Mouse (Mus musculus) T-helper 1 cell (primary cell): Measurements from ENCODE around the gene Plekhg5.

ENCODE experiments used
- in situ Hi-C: fragments of 300-600 bp; cut with MboI, MseI; formaldehyde crosslinking; loops from one replicate; pipeline ENCODE4 v1.15.1; 2025; ENCODE audit warnings: high pct_unique_total_duplicates

Plekhg5 gene

DNA sequence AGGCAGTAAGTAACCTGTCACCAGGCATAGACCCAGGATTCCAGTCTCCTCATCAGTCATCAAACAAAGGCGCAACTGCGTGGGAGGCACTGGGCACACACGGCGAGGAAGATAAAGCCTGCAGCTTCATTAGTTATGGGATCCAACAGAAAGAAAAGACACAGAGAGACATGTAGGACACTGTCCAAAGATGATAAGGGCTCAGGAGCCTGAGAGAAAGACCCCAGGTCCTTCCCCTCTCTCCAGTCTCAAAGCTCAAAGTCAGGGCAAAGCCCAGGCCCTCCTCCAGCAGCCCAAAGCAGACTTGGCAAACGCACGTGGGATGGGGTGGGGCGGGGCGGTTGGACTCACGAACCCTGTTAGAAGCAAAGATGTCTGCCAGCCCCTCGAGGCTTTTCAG, 73.2 kb downstream of the Plekhg5 start:
- in situ Hi-C loops: no loop called here

DNA sequence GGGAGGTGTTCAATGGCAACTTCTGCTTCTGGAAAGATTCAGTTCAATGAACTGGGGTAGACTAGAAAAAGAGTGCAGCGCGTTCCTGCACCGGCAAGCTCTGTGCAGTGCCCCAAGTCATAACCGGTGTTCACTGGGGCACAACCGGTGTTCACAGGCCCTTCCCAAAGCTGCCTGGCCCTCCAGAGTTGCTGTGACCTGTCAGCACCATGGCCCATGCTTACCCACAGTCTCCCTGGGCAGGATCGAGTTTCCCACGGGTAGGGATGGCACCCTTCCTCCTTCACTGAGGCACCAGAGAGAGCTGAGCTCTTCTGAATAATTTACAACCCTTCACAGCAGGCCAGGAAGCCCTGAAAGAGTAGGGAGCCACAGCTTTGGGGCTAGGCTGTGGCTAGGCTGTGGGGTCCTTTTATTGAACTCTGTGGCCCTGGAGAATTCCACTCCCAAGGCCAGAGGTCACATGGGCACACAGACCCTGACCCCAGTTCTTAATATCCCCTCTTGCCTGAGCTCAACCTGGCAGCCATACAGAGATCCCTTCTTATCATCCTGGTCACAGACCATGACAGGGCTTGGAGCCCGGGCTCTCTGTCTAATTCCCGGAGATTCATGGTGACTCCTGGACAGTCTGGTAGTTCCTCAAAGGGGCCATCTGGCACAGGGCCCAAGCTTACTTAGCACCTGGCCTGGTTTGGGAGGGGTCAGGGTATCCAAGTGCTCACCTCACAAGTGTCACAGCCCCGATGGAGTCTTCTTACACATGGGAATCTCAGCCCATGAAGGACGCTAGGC, 73.9 kb downstream of the Plekhg5 start:
- in situ Hi-C loops: no loop called here

DNA sequence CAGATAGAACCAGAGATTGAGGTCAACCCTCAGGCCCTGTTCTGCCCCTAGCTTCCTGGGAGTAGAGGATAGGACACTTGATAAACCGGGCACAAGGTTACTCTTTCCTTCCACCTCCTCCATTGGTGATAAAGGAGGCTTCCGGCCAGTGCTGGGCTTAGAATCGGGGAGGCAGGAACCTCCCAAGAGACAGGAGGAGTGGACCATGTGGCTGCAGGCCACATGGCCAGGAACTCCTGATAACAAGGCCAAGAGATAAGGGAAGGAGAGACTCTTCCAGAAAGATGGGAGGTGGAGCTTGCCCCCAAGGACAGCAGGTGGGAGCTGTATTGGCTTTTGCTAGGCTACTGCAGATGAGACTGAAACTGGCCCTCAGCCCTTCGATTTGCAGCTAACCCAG, 78.2 kb downstream of the Plekhg5 start:
- in situ Hi-C loops: no loop called here

DNA sequence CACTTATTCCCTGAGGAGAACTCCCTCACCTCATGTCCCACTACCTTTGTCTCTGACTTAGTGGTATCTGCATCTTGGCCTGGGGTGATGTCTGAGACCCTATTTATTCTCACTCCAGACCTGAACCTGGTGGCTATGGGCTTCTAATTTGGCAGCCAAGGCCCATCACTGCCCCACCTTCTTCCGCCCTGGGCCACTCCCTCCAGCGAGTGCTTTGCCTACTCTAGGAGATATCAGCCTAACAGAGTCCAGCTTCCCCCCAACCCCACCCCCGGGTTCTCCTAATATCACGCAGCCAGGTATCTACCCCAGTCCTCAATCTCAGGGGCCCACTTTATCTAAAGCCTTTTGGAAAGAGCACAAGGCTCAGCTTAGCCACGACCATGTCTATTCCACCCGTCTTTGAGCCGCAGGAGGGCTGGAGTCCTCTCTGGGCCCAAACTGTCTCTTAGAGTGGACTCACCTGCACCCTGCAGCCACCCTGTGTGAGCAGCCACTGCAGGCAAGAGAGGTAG, 79.2 kb downstream of the Plekhg5 start:
- in situ Hi-C loops: no loop called here

DNA sequence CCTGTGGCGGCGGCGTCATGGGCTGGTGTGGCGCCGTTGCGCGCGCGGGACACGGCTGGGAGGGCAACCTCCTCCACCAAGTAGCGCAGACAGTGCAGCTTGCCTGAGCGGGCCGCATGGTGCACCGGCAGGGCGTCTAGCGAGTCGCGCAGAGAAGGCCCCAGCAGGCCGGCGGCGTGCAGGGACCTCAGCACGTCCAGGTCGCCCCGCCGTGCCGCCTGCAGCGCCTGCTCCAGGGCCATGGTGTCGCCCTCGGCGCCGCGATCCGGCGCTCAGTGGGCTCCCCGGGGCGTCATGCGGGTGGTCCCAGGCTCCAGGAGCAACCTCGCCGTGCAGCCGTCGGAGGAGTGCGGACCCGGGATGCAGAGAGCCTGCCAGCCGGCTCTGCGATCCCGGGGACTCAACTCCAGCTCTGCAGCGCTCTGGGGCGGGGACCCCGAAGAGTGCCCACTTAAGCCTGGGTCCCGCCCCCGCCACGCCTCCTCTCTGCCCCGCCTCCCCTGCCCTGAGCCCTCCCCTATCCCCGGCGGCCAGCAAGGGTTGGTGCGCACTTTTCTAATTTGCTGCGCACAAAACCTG, 79.8 kb downstream of the Plekhg5 start, which contains the start of gene Espn:
Espn (minus strand) TSS at position 406 of the 579 bp plus-strand sequence.
- in situ Hi-C loops: no loop called here

DNA sequence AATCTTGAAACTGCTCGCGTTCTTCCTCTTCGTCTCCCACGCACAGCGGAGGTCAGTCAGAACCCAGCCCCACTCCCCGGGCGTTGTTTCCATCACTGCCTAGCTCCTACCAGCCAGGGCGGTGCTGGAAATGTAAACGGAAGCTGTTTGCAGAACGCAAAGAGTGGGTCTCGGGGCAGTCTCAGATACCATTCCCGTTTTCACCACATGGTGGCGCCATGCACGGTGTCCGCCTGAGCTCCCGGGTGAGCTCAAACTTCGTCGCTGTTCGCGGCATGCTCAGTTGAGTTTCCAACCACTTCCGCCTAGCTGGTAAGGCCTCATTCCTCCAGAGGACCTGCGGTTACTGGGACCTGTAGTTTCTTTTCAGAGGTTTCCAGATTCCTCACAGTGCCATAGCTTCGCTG, 81.5 kb downstream of the Plekhg5 start:
- in situ Hi-C loops: no loop called here

DNA sequence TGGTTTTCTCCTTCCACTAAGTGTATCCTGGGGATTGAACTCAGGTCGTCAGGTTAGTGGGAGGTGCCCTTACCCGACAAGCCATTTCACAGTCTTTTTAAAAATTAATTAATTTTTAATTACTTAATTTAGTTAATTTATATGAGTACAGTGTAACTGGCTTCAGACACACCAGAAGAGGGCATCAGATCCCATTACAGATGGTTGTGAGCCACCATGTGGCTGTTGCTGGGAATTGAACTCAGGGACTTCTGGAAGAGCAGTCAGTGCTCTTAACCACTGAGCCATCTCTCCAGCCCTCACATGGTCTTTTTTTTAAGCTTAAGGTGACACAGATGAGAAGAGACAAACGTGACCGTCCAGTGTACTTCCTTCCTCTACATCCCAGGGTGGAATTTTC, 82.7 kb downstream of the Plekhg5 start:
- in situ Hi-C loops: no loop called here

DNA sequence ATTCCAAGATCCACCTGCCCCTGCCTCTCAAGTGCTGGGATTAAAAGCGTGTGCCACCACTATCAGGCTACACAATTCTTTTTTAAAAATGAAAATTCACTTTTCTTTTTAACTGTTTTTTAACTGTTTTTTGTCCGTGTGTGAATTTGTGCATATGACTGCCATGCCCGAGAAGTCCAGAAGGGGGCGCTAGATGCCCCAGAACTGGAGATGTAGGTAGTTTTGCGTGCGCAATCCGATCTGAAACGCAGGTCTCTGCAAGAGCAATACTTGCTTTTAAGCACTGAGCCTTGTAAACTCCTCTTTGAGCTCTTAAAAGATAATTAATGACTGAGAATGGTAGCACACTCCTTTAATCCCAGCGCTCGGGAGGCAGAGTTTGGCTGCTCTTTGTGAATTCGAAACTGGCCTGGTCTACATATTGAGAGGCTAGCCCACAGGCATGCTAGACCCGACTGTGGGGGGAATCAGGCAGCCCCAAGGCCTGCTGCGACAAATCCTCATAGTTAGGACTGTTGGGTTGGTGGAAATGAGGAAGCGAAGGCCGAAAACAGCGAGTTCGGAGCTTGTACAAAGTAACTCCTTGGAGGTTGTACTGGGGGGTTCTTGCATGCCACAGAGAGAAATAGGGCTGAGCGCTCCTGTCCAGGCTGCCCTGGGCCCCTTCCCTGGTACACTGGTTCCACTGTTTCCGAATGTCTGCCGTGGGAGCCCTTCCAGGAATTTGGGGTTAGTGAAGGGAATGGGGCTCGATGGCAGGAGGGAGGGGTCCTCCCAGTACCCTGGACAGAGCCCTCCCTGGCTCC, 85.7 kb downstream of the Plekhg5 start:
- in situ Hi-C loops: no loop called here

DNA sequence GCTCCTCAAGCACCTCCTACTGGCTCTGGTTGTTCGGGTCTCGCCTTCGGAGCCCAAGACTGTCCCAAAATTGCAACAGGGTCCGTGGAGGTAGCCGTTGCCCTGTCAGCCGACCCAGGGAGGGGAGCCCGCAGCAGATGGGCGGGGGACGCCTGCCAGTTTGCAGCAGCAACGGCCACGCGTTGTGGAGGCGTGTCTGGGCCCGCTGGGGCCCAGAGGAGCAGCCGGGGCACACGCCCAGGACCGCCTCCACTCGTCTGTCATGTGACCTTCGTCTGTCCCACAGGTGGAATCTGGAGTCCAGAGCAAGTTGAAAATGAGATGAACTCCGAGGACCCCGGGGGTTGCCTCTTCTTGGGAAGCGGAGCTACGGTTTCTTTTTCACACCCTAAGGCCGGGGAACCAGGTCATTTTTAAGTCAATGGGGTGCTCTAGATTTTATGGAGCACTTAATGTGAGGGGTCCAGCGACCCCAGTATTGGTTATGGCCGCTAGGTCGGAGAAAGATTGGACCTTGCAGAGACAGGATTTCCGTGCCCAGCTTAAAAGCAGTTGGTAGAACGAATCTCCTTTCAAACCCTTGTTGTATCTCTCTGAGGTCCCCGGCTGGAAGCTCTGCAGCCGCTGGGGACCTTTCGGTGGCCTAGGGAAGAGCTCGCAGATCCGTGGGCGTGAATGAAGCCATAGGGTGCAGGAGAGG, 86.4 kb downstream of the Plekhg5 start, which contains the start of gene Hes2:
Hes2 (plus strand) TSS at position 283 of the 700 bp plus-strand sequence.
- in situ Hi-C loops: no loop called here

DNA sequence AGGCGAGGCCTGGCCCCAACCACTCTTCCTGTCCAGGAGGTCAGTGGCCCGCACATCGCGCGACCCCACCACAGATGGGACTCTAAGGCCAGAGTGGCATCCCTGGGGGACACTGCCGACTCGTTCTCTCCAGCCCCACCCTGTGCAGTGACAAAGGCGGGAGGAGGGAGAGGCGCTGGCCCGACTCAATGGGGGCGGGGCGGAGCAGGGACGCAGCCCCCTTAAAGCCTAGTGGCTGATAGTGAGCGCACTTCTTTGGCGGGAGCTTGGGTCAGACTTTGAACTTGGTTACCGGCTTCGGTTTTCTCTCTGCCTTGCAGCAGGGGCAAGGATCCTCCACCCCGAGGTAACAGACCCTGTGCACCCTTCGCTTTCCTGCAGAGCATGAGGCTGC, 87.0 kb downstream of the Plekhg5 start:
- in situ Hi-C loops: no loop called here

DNA sequence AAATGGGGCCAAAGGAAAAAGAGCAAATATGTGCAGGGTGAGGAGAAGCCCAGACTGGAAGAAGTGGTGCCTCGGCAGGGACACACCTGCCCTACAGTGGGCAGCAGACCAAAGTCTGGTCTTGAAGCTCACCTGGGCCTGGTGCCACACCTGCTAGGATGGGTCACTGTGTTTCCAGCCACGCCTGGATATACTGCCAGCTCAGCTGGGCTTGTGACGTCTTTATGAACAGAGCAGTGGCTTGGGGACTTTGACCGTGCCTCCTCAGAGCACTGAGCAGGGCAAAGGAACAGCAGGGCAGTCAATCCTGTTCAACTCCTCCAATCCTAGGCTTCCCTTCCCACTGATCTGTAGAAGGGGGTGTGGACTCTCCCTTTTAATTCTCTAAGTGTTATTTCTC, 88.5 kb downstream of the Plekhg5 start:
- in situ Hi-C loops: no loop called here

DNA sequence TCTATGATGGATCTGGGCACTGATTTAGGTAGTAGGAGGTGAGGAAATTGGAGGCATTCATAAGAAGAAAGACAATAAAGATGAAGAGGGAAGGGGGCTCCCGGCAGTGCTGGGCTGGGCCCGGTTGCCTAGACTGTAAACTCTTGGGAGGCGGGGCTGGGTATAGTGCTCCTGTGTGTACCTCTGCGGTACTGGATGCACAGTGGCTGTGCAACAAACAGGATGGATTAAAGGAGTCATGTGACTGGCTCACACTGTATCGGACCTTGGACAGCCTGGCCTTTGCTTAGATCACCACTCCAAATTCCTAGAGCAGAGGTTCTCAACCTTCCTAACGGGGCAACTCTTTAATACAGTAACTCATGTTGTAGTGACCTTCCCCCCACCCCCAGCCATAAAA, 89.3 kb downstream of the Plekhg5 start:
- in situ Hi-C loops: no loop called here

DNA sequence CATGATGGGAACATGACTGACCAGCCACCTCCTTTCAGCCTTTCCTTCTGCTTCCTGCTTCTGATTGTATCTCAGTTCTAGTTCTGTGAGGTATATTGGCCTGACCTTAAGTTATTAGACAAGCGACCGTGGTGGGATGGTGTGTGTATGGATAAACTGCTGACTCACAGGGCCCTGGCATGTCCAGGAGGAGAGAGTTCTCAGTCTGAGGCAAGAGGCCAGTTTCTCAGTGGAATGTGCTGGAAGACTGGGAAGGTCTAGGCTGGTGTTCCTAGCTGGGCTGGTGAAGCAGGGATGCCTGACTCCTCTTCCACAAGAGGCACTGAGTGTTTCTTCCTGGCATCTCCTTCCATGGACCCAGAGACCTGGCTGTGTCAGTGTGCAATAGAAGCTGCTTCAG, 90.5 kb downstream of the Plekhg5 start:
- in situ Hi-C loops: no loop called here
